Mouse (Mus musculus): ENCODE data around the gene Dnajc13. TPM values are rescaled to one million over a fixed set of nuclear protein-coding genes. Genes with fewer than 3 reads are reported as not detected.

The Dnajc13 gene
- polyA plus RNA-seq, 1 experiment from 2014 or later = 23.1 TPM

DNA sequence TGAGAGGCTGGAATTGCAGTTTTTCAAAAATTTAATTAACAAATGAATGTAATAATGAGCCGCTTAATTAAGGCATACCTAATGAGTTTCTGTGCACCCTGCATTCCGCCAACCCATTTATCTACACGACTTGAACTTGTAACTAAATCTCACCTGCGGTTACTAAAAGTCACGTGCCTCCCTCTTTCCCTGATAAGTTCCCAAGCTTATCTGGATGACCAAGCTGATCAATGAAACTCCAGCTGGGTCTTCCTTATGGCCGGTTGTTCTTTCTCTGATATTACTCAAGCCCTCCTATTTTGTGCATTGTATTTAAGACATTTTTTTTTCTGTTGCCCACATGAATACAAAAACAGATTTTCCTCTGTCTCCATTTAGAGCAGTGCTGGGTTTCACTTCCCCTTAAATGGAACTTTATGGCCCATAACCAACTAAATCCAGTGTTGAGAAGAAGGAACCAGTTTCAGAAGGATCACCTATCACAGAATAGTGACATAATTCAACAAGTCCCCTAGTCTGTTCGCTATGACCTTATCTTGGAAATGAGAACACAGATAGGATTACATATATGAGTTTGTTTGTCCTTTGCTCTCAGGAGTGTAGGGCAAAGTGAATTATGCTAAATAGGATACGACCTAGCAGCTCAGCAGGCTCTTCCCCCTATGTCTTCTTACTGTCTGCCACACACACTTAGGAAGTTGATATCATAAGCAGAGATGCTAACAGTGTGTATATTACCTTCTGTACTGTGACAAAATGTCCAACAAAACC, 18.2 kb upstream of the Dnajc13 start:
- no peak for ATAC-seq (ENCODE audit: insufficient number of reproducible peaks, low FRiP score)
- Histone ChIP-seq H3K9ac (no peak overlapping the region), H3K4me2 (no peak overlapping the region), H3K4me3 (no peak overlapping the region), H3K36me3 (no peaks in the 10 kb centered on the region), H3K4me1 (replicated peaks) (no peaks in the 10 kb centered on the region), H3K9me3 (replicated peaks) (no peaks in the 10 kb centered on the region), H3K27ac (ENCODE audit: poor library complexity, severe bottlenecking) (no peak overlapping the region), H3K27me3 (replicated peaks) (peaks cover 5% of the 10 kb centered on the region)
- WGBS = 69% methylated on average over 8 of the region's 8 CpGs

DNA sequence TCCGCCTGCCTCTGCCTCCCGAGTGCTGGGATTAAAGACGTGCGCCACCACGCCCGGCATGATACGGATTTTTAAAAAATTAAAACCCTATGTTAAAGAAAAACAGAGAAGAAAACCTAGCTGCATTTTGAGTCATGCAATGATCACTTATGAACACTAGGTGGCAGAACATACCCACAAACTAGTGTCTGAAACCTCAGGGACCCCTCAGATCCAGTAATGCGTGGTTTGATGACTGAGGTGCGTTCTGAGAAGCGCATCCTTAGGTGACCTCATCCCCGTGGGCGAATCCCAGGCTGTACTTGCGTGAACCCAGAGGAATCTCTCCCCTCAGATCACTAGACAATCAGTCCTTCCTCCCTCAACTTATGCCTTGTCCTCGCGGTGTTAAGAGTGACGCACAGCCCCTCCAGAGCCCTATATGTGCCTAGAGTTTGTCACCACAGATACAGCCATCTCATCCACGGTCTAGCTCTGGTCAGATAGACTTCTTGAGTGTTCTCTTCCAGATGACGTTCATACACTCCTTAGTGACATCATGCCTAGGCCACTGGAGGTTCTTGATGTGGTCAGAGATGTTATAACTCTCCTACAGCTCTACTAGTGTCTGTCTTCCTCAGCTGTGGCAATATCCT, 14.9 kb upstream of the Dnajc13 start:
- H3K4me3 ChIP-seq = no peak overlapping the region
- 21% methylated on average over 18 of the region's 18 CpGs for WGBS
- no peaks in the 10 kb centered on the region for H3K36me3 ChIP-seq
- H3K9me3 ChIP-seq (replicated peaks) = no peaks in the 10 kb centered on the region
- no peak overlapping the region for H3K9ac ChIP-seq
- no peaks in the 10 kb centered on the region for H3K4me1 ChIP-seq (replicated peaks)
- peaks cover 10% of the 10 kb centered on the region for H3K27me3 ChIP-seq (replicated peaks)
- peak overlapping the region; percentile 48 for H3K4me2 ChIP-seq
- no peak for ATAC-seq (ENCODE audit: insufficient number of reproducible peaks, low FRiP score)
- H3K27ac ChIP-seq (ENCODE audit: poor library complexity, severe bottlenecking) = no peak overlapping the region

DNA sequence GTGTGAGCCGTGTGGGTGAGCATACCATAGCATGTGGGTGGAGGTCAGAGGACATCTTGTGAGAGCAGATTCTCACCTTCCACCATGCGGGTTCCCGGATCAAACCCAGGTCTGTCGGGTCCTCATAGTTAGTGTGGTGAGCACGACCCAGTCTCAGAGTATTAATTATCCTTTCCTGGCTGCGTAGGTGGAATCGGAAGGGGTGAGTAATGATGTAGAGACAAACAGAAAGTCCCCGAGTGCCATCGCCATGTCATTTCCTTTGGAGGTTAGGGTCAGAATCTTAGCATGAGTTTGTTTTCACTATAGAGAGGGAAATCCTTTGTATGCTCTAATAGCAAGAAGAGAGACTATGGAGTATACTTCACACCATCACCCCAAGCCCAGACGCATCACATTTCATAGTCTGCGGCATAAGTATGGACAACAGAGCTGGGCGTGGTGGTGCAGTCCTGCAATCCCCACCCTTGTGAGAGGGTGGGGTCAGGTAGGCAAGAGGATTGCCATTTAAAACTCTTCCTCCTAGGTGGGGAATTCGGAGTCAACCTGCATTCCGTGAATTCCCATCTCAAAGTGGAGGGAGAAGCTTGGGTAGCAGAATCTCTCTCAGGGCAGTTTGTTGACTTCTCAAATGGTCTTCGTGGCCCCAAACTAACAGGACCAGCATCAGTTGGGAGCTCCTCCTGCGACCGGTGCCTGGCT, 12.5 kb upstream of the Dnajc13 start:
- H3K27ac ChIP-seq (ENCODE audit: poor library complexity, severe bottlenecking) = no peak overlapping the region
- no peaks in the 10 kb centered on the region for H3K36me3 ChIP-seq
- ATAC-seq (ENCODE audit: insufficient number of reproducible peaks, low FRiP score) = no peak
- H3K27me3 ChIP-seq (replicated peaks) = peaks cover 10% of the 10 kb centered on the region; the same call in 1 of the 2 replicates
- H3K4me1 ChIP-seq (replicated peaks) = no peaks in the 10 kb centered on the region
- no peak overlapping the region for H3K9ac ChIP-seq
- H3K4me2 ChIP-seq = no peak overlapping the region
- WGBS = 78% methylated on average over 17 of the region's 17 CpGs
- no peaks in the 10 kb centered on the region for H3K9me3 ChIP-seq (replicated peaks)
- no peak overlapping the region for H3K4me3 ChIP-seq

DNA sequence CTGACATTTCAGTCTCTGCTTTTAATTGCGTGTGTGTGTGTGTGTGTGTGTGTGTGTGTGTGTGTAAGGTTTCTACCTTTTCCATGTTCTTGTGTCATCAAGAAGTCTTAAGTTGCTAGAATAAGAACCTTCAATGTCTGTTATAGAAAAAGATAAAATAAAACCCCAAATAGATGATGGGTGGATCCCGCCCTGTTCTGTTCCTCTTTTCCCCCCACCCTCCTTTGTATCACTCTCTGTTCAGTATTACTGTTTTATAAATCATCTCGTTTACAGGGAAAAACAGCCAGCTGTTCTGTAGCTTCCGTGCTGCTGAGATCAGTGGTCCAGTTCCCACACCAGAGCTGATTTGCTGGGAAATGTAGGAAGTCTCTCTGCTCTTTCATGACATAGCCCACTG, 9.3 kb upstream of the Dnajc13 start:
- ATAC-seq (ENCODE audit: insufficient number of reproducible peaks, low FRiP score) = no peak
- no peaks in the 10 kb centered on the region for H3K36me3 ChIP-seq
- H3K9me3 ChIP-seq (replicated peaks) = no peaks in the 10 kb centered on the region
- H3K9ac ChIP-seq = no peak overlapping the region
- no peak overlapping the region for H3K4me2 ChIP-seq
- 63% methylated on average over 4 of the region's 4 CpGs for WGBS
- H3K4me3 ChIP-seq = no peak overlapping the region
- H3K4me1 ChIP-seq (replicated peaks) = no peaks in the 10 kb centered on the region
- H3K27ac ChIP-seq (ENCODE audit: poor library complexity, severe bottlenecking) = no peak overlapping the region
- 0 out of 2 replicates have a peak, but pooled peaks cover 5% of the 10 kb centered on the region for H3K27me3 ChIP-seq (replicated peaks)

DNA sequence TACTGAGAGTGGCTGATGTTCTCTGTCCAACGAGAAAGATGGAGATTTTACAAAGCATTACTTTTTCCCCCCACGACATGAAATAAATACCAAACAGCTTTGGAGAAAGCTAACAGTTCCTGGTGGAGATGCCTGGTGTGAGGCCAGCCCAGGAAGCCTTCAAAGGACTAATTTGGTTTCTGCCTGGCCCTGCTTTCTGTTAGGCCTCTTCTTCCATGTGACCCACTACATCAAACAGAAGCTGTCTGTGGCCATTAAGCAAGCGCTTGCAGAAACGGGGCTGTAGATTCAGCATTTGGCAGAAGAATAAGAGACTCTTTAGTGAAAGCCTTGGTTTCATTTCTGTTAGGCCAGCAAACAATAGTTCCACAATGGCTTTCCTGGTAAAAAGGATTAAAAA, 8.9 kb upstream of the Dnajc13 start:
- Histone ChIP-seq H3K9ac (no peak overlapping the region), H3K27ac (ENCODE audit: poor library complexity, severe bottlenecking) (no peak overlapping the region), H3K27me3 (replicated peaks) (0 out of 2 replicates have a peak, but pooled peaks cover 5% of the 10 kb centered on the region), H3K4me1 (replicated peaks) (no peaks in the 10 kb centered on the region), H3K4me3 (no peak overlapping the region), H3K36me3 (no peaks in the 10 kb centered on the region), H3K9me3 (replicated peaks) (no peaks in the 10 kb centered on the region), H3K4me2 (no peak overlapping the region)
- no peak for ATAC-seq (ENCODE audit: insufficient number of reproducible peaks, low FRiP score)
- WGBS = 65% methylated on average over 4 of the region's 4 CpGs

DNA sequence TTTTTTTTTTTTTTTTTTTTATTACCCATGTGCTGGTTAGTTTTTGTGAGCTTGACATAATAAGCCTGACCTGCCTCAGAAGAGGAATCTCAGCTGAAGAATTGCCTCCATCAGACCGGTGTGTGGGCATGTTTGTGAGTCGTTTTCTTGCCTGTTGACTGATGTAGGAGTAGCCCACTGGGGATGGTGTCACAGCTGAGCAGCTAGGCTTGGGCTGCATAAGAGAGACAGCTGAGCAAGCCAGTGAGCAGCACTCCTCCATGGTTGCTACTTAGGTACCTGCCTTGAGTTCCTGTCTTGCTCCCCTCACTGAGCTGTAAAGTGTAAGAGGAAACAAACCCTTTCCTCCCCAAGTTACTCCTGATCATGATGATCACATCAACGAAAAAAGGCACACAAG, 7.2 kb upstream of the Dnajc13 start:
- Histone ChIP-seq H3K9ac (no peak overlapping the region), H3K9me3 (replicated peaks) (no peaks in the 10 kb centered on the region), H3K4me3 (no peak overlapping the region), H3K4me1 (replicated peaks) (no peaks in the 10 kb centered on the region), H3K27me3 (replicated peaks) (no peaks in the 10 kb centered on the region), H3K36me3 (no peaks in the 10 kb centered on the region), H3K4me2 (no peak overlapping the region), H3K27ac (ENCODE audit: poor library complexity, severe bottlenecking) (no peak overlapping the region)
- no peak for ATAC-seq (ENCODE audit: insufficient number of reproducible peaks, low FRiP score)
- WGBS = 76% methylated on average over 3 of the region's 3 CpGs

DNA sequence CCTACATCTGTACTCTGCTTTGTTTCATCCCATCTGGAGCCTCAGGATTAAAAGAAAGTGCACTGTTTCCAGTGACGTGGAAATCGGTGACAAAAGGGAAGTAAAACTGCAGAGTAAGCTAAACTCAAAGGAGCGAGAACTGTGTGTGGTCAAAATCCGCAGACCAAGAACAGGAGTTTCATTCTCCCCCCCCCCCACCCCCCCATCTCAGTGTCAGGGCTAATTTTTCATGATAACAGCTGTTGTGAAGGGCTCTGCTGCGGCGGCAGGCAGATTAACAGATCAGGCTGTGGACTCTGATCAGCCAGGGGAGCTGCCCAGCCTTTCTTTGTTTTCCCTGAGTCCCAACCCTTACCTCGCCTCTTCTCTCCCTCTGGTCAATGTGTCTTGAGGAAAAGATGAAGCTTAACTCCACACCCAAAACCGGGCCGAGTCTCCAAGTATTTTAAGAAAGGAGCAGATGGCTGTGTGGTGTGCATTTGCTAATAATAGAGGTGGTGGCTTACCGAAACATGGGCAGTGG, 6.7 kb upstream of the Dnajc13 start:
- H3K36me3 ChIP-seq = no peaks in the 10 kb centered on the region
- H3K27me3 ChIP-seq (replicated peaks) = no peaks in the 10 kb centered on the region
- H3K4me3 ChIP-seq = no peak overlapping the region
- no peaks in the 10 kb centered on the region for H3K4me1 ChIP-seq (replicated peaks)
- H3K9ac ChIP-seq = no peak overlapping the region
- H3K9me3 ChIP-seq (replicated peaks) = no peaks in the 10 kb centered on the region
- no peak overlapping the region for H3K4me2 ChIP-seq
- ATAC-seq (ENCODE audit: insufficient number of reproducible peaks, low FRiP score) = no peak
- H3K27ac ChIP-seq (ENCODE audit: poor library complexity, severe bottlenecking) = no peak overlapping the region
- WGBS = 40% methylated on average over 10 of the region's 10 CpGs

DNA sequence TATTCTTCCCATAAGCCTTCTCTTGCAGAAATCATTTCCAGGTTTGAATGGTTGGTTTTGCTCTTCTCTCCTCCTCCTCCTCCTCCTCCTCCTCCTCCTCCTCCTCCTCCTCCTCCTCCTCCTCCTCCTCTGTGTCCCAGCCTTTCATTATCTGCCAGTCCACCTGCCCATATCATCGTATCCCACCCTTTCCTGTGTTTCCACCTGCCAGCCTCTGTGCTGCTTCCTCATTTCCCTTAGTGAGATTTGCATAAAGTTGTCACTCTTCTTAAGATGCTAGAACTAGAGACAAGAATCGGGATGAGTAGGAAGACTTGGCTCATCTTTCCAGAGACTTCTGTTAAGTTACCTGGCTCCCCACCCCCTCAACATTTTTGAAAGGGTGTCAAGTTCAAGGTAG, 1.8 kb upstream of the Dnajc13 start:
- ATAC-seq (ENCODE audit: insufficient number of reproducible peaks, low FRiP score) = no peak
- H3K4me1 ChIP-seq (replicated peaks) = peaks cover 20% of the 10 kb centered on the region
- 63% methylated on average over 2 of the region's 2 CpGs for WGBS
- H3K4me2 ChIP-seq = no peak overlapping the region
- H3K4me3 ChIP-seq = no peak overlapping the region
- H3K36me3 ChIP-seq = no peaks in the 10 kb centered on the region
- H3K27ac ChIP-seq (ENCODE audit: poor library complexity, severe bottlenecking) = no peak overlapping the region
- no peaks in the 10 kb centered on the region for H3K27me3 ChIP-seq (replicated peaks)
- no peaks in the 10 kb centered on the region for H3K9me3 ChIP-seq (replicated peaks)
- no peak overlapping the region for H3K9ac ChIP-seq

DNA sequence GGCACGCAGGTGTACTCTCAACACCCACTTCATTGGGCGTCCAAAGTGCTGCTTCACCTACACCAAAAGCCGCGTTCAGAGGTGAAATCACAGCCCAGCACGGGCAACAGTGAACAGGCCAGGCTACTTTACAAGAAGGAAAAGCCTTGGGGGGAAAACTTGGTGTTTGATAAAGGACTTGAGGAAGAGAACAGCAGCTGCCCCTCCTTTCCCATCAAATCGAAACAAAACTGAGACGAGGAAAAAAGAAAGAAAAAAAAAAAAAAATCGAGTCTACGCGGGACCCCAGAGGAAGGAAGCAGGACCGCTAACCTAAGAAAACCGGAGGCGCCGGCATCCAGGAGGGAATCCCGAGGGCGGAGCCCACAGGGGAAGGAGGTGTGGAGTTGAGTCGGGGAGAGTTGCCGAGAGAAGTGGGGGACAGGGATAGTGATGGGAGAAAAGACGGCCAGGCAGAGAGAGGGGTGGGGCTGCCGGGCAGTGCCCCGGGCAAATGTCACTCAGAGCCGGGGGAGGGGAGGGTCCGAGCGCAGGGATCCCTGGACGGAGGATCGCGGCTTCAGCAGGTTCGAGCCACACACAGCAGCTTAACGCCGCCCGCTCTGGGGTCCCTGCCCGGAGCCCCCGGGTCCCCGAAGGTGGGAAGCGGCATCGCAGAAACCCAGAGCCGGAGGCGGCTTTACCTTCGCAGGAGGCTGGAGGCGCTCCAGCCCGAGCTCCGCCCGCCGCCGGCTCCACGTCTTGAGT, 541 bp downstream of the Dnajc13 start:
- under 1% methylated on average over 46 of the region's 46 CpGs for WGBS
- Histone ChIP-seq H3K27ac (ENCODE audit: poor library complexity, severe bottlenecking) (peak overlapping the region; percentile 80), H3K4me2 (peak overlapping the region; percentile 95), H3K36me3 (0 out of 2 replicates have a peak, but pooled peaks cover 2% of the 10 kb centered on the region), H3K4me1 (replicated peaks) (peaks cover 20% of the 10 kb centered on the region), H3K9ac (peak overlapping the region; percentile 84), H3K27me3 (replicated peaks) (no peaks in the 10 kb centered on the region), H3K9me3 (replicated peaks) (no peaks in the 10 kb centered on the region), H3K4me3 (peak overlapping the region; percentile 81)
- ATAC-seq (ENCODE audit: insufficient number of reproducible peaks, low FRiP score) = peak; percentile 78

DNA sequence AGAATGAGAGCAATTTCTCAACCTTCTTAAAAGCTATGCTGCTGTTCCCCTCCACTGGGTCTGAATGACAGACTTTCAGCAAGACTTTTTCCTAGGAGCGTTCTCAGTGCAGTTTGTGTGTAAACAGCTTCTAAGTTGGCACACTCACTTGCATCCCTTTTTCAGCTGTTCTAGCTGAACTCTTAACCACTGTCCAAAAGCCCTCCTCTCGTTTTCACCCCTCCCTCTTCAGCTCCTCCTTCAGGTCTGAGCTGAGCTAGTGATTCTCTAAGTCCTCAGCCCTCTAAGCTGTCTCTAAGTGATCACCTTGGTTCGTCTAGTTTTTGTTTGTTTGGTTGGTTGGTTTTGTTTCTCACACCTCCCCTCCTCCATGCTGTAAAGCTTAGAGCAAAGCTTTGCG, 2.4 kb downstream of the Dnajc13 start:
- no peaks in the 10 kb centered on the region for H3K27me3 ChIP-seq (replicated peaks)
- H3K9me3 ChIP-seq (replicated peaks) = no peaks in the 10 kb centered on the region
- 65% methylated on average over 4 of the region's 4 CpGs for WGBS
- H3K9ac ChIP-seq = no peak overlapping the region; the same call in 1 of the 2 replicates
- peaks cover 20% of the 10 kb centered on the region for H3K4me1 ChIP-seq (replicated peaks)
- no peak overlapping the region for H3K27ac ChIP-seq (ENCODE audit: poor library complexity, severe bottlenecking)
- 0 out of 2 replicates have a peak overlapping the region, but pooled peaks have one; percentile 15 for H3K4me2 ChIP-seq
- ATAC-seq (ENCODE audit: insufficient number of reproducible peaks, low FRiP score) = no peak
- H3K36me3 ChIP-seq = 0 out of 2 replicates have a peak, but pooled peaks cover 2% of the 10 kb centered on the region
- no peak overlapping the region for H3K4me3 ChIP-seq
